Mouse (Mus musculus) frontal cortex, adult 2 months (tissue): ENCODE results near the gene Cfap126. TPM values are rescaled to one million over a fixed set of nuclear protein-coding genes. Genes with fewer than 3 reads are reported as not detected.
"Not testable (repeated sequence)": the region's sequence is repeated elsewhere in the genome, so short reads cannot be mapped to it uniquely, and the experiment has no call there.

Experiments
- DNase-seq, 2 experiments: peaks; one replicate each; pipeline ENCODE4 v3.0.0; 2022; ENCODE audit warnings: low spot score in 1 of 2; ENCODE audit errors: extremely low spot score in 1 of 2
- polyA plus RNA-seq: library from polyadenylated mRNA; depleted of rRNA; stranded (reverse); fragments of >200 nt; gene quantifications from 2 replicates; pipeline ENCODE4 v1.2.3, GENCODE M21; 2012; rRNA removed

The Cfap126 gene
- 1.4 and 3.8 TPM in 2 replicates for polyA plus RNA-seq

DNA sequence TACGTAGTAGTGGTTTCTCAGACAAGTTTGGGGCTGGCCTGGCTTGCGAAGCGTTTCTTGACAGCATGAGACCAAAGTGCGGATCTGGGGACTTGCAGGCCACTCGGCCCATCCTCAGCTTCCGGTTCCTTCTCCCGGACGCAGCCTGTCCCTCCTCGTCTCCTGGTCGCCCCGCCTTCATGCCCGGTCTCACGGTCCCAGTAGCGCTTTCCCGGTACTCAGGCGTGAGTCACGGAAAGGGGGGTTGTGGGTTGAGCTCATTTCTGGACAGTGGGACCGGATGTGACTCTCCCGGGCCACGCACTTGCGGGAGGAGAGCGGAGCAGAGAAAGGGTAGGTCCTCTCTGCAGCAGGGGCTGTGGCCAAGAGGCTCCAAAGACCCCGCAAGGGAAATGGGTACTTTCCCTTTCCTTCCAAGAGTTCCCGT, at the start of gene Cfap126:
TSS of gene Cfap126 (plus strand) at position 46 of the 427 bp plus-strand sequence.
- DNase-seq: peak; percentile 38 to 62

DNA sequence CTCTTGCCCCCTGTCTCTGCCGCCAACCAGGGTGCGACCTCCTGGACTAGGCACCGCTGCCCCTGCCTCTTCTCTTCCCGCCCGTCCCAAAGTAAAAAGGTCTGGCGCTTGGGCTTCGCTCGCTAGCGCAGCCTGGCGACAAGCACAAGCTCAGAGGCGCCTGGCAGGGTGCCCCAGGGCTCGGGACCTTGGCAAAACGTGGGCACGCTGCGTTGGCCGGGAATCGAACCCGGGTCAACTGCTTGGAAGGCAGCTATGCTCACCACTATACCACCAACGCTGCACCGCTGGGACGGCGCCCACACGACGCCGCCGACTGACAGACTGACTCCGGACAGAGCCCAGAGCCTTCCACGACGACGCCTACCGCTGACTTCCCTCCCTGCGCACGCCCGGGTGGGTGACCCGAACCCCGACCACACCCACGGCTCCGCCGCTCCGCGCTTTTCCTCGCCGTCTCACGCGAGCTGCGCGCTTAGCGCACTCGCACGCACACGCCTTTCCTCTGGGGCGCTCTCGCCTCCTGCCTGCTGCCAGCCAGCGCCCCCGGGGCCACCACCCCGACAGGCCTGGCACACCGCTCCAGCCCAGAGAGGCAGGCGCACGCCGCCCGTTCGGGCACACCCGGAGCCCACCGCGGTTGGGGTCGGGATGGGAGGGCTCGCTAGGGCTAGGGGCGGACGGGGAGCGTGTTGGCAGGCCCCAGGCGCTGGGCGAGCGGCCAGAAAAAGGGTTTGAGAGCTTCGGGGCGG, 49.1 kb upstream of the Cfap126 start, which contains the start of gene Fcgr3:
TSS of gene Fcgr3 (minus strand) at position 445 of the 752 bp plus-strand sequence.
- peak; percentile 69 to 76 for DNase-seq

DNA sequence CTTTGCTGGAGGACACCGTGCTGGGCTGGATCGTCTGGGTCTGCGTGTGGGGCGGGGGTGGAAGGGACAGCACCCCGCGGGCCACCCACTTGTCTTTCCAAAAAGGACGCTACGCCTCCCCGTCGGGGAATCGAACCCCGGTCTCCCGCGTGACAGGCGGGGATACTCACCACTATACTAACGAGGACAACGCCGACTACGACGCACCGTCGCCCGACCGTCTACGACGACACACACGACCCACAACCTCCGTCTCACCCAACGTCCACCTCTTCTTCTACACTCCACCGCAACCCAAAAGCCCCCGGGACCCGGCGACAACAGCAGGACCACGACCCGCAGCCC, 48.5 kb upstream of the Cfap126 start:
- DNase-seq: peak in 1 of 2 experiments; percentile 68

DNA sequence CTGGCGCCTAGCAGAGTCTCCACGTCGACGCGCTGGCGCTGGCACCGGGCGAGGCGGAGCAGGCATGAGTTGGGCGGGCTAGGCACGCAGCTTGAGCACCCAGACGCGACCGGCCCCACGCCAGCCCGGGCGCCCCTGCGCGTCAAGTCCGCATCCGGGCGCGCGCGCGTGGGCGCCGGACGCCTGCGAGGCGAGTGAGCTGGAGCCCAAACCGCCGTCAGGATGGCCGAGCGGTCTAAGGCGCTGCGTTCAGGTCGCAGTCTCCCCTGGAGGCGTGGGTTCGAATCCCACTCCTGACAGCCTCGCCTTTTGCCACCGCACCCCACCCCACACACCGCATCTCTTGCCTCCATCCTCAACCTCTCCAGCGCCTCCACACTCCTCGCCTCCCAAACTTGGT, 48.0 kb upstream of the Cfap126 start:
- peak; percentile 34 to 46 for DNase-seq

DNA sequence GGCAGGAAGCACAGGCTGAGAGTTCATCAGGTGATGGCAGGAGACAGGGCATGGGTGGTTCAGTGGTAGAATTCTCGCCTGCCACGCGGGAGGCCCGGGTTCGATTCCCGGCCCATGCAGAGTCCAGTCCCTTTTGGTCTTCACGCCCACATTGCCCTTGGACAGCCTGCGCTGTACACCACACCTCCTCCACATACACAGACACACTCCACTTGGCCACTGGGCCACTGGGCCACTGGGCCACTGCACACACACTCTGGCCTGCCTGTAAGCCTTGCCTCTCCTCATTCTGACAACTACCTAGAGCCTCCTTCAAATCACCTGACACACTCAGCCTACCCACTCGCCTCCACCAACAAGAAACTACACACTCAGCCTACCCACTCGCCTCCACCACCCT, 47.1 kb upstream of the Cfap126 start:
- not testable (repeated sequence) for DNase-seq

DNA sequence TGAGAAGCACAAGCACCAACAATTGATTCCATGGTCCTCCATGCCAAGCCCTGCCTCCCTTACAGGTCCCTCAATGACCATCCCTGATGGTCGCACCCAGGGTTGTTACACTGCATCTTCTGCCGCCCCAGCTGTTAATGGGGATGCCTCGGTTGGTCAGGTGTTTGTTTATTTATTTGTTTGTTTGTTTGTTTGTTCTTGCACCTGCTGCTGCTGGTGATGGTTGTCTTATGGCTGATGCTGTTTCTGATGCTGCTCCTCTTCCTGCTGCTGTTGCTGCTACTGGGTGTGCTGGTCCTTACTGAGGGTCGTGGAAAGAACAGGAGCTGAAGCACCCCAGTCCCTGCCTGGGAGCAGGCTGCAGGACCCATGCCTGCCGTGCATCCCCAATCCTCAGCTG, 45.8 kb upstream of the Cfap126 start:
- not testable (repeated sequence) for DNase-seq

DNA sequence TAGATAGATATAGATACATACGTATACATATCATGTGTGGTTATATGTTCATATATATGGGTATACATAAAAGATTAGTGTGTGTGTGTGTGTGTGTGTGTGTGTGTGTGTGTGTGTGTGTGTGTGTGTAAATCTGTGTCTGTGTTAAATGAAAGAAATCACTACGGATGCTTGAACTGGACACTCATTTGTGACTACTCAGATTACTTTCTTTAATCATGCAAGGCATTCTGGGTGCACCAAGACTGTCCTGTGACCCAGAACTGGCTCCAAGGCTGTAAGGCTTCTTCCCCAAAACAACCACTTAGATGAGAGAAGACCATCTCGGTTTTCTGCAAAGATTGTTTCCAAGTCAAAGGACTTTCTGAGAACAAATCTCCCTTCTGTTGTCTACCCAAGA, 44.2 kb upstream of the Cfap126 start:
- not testable (repeated sequence) for DNase-seq

DNA sequence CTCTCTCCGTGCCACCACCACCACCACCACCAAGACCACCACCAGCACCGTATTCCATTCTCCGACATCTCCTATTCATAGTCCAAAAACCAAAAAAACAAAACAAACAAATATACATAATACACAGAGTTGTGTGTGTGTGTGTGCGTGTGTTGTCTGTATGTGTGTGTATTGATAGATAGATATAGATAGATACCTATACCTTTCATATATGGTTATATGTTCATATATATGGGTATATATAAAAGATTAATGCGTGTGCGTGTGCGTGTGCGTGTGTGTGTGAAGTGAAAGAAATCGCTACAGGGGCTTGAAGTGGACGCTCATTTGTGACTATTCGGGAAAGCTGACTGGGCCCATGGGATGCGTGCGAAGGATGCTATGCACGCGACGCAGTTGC, 42.8 kb upstream of the Cfap126 start:
- DNase-seq: not testable (repeated sequence)

DNA sequence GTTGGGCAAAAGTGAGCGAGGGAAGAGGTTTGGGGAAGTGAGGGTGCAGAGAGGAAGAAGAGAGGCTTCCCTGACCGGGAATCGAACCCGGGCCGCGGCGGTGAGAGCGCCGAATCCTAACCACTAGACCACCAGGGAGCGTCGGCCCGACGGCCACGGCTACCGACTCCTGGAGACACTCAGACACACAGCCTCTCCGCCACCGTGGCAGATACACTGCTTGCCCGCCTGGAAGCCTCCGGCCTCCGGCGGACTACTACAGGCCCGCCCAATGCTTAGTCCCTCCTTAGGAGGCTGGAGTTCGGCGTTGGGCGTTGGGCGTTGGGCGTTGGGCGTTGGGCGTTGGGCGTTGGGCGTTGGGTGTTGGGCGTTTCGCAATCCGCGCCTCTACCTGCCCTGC, 42.0 kb upstream of the Cfap126 start:
- DNase-seq: not testable (repeated sequence)

DNA sequence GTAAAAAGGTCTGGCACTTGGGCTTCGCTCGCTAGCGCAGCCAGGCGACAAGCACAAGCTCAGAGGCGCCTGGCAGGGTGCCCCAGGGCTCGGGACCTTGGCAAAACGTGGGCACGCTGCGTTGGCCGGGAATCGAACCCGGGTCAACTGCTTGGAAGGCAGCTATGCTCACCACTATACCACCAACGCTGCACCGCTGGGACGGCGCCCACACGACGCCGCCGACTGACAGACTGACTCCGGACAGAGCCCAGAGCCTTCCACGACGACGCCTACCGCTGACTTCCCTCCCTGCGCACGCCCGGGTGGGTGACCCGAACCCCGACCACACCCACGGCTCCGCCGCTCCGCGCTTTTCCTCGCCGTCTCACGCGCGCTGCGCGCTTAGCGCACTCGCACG, 41.5 kb upstream of the Cfap126 start:
- not testable (repeated sequence) for DNase-seq

DNA sequence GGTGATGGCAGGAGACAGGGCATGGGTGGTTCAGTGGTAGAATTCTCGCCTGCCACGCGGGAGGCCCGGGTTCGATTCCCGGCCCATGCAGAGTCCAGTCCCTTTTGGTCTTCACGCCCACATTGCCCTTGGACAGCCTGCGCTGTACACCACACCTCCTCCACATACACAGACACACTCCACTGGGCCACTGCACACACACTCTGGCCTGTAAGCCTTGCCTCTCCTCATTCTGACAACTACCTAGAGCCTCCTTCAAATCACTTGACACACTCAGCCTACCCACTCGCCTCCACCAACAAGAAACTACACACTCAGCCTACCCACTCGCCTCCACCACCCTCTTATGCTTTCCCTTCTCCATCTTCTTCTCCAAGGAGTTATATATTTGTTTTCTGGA, 39.4 kb upstream of the Cfap126 start:
- DNase-seq: not testable (repeated sequence)

DNA sequence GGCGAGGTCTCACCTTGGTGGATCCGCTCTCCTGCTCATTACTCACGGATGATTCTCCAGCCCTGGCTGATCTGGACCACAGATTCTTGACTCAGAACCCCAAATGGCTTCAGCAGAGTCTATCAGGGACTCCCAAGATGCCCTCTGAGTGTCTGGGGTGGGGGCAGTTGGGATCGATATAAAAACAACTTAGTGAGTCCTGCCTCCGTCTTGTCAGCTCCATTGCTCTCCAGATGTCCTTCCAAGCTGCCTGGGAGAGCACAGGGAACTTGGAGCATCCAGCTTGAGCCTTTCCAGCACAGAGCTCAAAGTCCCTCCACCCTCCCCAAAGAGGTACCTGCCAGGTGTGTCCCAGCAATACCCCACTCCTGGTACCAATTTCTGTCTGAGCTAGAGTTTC, 37.5 kb upstream of the Cfap126 start:
- not testable (repeated sequence) for DNase-seq

DNA sequence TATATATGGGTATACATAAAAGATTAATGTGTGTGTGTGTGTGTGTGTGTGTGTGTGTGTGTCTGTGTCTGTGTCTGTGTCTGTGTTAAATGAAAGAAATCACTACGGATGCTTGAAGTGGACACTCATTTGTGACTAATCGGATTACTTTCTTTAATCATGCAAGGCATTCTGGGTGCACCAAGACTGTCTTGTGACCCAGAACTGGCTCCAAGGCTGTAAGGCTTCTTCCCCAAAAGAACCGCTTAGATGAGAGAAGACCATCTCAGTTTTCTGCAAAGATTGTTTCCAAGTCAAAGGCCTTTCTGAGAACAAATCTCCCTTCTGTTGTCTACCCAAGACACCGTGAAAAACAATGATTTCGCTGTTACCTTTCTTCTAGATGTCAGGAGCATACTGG, 36.5 kb upstream of the Cfap126 start:
- DNase-seq: not testable (repeated sequence)

DNA sequence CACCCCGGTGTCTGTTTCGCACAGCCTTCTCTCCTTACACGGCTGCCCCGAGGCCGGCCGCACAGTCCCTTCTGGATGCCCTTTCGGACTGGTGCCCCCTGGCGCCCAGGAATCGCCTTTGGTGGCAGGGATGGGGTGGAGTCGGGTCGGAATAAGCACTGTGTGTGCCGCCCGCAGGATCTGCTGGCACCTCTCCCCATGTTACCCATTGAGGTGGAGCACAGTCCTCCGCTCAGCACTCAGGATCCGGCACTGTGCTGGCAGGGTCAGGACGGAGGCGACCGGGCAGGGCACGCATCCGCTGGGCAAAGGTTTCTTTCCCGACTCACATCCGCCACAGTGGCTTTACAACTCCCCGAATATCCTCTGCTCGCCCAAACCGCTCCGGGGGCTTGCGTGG, 35.8 kb upstream of the Cfap126 start:
- not testable (repeated sequence) for DNase-seq

DNA sequence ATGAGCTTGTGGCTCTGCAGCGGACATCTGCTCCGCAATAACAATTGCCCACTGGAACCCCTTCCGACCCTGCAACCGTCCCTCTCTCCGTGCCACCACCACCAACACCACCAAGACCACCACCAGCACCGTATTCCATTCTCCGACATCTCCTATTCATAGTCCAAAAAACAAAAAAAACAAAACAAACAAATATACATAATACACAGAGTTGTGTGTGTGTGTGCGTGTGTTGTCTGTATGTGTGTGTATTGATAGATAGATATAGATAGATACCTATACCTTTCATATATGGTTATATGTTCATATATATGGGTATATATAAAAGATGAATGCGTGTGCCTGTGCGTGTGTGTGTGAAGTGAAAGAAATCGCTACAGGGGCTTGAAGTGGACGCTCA, 35.3 kb upstream of the Cfap126 start:
- not testable (repeated sequence) for DNase-seq

DNA sequence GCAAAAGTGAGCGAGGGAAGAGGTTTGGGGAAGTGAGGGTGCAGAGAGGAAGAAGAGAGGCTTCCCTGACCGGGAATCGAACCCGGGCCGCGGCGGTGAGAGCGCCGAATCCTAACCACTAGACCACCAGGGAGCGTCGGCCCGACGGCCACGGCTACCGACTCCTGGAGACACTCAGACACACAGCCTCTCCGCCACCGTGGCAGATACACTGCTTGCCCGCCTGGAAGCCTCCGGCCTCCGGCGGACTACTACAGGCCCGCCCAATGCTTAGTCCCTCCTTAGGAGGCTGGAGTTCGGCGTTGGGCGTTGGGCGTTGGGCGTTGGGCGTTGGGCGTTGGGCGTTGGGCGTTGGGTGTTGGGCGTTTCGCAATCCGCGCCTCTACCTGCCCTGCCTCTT, 34.4 kb upstream of the Cfap126 start:
- DNase-seq: not testable (repeated sequence)

DNA sequence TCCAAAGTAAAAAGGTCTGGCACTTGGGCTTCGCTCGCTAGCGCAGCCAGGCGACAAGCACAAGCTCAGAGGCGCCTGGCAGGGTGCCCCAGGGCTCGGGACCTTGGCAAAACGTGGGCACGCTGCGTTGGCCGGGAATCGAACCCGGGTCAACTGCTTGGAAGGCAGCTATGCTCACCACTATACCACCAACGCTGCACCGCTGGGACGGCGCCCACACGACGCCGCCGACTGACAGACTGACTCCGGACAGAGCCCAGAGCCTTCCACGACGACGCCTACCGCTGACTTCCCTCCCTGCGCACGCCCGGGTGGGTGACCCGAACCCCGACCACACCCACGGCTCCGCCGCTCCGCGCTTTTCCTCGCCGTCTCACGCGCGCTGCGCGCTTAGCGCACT, 33.9 kb upstream of the Cfap126 start:
- DNase-seq: not testable (repeated sequence)

DNA sequence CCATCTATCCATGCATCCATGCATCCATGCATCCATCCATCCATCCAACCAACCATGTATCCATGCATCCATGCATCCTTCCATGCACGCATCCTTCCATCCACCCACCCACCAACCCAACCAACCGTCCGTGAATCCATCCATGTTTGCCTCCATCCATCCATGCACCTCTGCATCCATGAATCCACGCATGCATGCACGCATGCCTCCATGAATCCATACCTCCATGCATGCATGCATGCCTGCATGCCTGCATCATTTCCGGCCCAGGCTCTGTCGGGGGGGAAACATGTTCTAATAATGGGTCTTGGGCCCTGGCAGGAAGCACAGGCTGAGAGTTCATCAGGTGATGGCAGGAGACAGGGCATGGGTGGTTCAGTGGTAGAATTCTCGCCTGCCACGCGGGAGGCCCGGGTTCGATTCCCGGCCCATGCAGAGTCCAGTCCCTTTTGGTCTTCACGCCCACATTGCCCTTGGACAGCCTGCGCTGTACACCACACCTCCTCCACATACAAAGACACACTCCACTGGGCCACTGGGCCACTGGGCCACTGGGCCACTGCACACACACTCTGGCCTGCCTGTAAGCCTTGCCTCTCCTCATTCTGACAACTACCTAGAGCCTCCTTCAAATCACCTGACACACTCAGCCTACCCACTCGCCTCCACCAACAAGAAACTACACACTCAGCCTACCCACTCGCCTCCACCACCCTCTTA, 32.0 kb upstream of the Cfap126 start:
- not testable (repeated sequence) for DNase-seq

DNA sequence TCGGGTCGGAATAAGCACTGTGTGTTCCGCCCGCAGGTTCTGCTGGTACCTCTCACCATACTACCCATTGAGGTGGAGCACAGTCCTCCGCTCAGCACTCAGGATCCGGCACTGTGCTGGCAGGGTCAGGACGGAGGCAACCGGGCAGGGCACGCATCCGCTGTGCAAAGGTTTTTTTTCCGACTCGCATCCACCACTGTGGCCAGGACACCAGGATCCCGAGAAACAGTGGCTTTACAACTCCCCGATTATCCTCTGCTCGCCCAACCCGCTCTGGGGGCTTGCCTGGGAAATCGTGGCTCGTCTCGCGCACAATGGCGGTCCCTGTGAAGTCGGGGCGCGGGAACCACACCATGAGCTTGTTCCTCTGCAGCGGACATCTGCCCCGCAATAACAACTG, 28.0 kb upstream of the Cfap126 start:
- no peak for DNase-seq

DNA sequence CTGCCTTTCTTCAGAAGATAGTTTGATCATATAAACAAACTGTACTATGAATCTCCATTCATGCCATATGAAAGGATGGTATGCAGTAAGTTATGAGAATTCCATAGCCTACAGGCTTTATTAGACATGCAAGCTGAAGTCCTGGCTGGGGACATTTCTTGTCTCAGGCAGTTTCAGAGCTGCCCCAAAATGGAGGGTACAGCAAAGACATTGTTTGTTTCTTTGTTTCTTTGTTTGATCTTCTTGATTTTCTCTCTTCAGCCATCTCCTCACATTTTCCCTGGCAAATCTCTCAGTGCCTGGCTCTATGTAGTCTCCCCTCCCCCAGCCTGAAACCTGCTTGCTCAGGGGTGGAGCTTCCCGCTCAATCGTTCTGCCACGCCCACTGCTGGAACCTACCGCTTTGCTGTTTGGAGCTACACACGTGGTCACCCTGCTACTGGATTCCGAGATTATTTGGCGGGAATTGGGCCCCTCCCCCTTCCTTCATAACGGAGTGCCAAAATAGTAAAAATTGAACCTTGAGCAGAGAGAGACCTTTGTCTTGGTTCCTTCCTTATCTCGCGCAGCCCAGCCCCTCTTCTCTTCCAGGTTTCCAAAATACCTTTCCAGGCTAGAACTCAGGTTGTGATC, 25.4 kb upstream of the Cfap126 start:
- DNase-seq: not testable (repeated sequence)

DNA sequence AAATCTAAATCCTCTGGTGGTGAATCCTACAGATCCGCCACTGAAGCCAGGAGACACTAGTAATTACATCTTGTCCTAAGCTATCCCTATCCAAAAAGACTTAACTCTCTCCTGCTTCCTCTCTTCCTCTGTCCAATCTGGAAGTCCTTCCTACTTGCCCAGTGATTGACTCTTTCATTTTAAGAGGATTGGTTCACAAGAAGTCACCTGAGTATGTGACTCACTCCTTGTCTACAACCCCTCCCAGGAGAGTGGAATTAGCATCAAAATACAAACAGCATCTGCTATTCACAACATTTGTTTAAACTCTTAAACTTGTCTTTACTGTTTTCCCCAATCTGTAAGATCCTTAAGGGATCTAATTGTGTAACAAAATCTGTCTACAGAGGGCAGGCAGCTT, 23.8 kb upstream of the Cfap126 start:
- DNase-seq: no peak
